Mouse (Mus musculus): ENCODE data around the gene Zfp787.
"Not testable (repeated sequence)": the region's sequence is repeated elsewhere in the genome, so short reads cannot be mapped to it uniquely, and the experiment has no call there.

The Zfp787 gene

DNA sequence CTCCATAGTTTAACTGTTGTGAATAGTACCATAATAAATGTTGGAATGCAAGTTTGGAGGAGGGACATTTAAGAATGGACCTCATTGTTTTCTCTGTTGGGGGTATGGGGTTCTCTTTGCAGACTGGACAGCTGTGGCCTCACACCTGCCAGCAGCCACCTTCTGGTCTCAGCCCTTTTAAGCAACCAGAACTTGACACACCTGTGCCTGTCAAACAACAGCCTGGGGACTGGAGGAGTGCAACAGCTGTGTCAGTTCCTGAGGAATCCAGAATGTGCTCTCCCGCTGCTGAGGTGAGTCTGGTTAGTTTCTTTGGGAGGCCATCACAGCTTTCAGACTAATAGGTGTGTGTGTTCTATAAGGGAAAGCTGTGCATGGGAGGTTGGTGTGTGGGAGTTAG lies 34.7 kb downstream of the Zfp787 start:
- not testable (repeated sequence) for DNase-seq (ENCODE audit: low read depth, low spot score)

DNA sequence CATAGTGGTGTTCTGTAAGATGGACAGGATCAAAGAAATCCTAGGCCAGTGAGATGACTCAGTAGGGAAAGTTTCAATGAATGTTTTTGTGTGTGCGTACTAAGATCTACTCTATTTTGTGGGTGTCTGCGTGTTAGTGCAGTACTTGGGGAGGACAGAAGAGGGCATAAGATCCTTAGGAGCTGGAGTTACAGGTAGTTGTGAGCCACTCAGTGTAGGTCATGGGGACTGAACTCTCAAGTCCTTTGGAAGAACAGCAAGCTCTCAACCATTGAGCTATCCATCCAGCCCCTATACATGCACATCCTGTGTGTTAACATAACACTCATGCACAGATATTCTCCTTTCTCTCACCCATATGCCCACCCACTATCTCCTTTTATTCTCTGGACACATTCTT lies 35.7 kb downstream of the Zfp787 start:
- DNase-seq (ENCODE audit: low read depth, low spot score), result peak; percentile 37

DNA sequence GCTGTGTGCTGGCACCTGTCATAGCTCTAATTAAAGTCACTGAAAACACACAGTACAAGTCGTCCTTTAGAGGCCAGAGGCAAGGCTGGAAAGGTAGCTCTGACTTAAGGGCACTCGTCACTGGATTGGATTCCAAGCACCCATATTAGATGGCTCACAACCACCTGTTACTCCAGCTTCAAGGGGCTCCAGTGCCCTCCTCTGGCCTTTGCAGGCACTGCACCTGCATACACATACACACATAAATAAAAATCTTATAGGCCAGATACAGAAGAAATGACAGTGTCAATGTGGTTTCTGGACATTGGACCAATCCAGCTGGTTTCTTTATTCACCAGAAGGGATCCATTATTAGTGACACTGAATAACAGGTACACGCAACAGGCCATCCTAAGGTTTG lies 36.3 kb downstream of the Zfp787 start:
- peak; percentile 34 for DNase-seq (ENCODE audit: low read depth, low spot score)

All from A20 (cell line).